Mouse (Mus musculus) CH12.LX (cell line): Measurements from ENCODE around the gene Ccr10. TPM values are rescaled to one million over a fixed set of nuclear protein-coding genes. Genes with fewer than 3 reads are reported as not detected.

Experiments
- DNase-seq: peaks from one replicate; pipeline ENCODE4 v3.0.0-alpha.2; 2013; ENCODE audit errors: extremely low read depth
- H3K27ac ChIP-seq: 2 replicates; pipeline ENCODE4 v1.5.1; 2012; ENCODE audit warnings: low read depth, mild to moderate bottlenecking, control low read depth, moderate library complexity; ENCODE audit not compliant: insufficient read depth
- H3K27me3 ChIP-seq: replicated peaks from 2 replicates; pipeline ENCODE3; 2012; ENCODE audit warnings: inconsistent platforms
- H3K36me3 ChIP-seq, 2 experiments: replicated peaks in 1 of 2; 2 replicates each; pipeline versions ENCODE3 to v1.6.1; 2012; ENCODE audit warnings: inconsistent platforms in 1 of 2, low read length in 1 of 2, mild to moderate bottlenecking in 1 of 2, mixed read lengths in 1 of 2, moderate library complexity in 1 of 2; ENCODE audit not compliant: control insufficient read depth in 1 of 2, insufficient read depth in 1 of 2
- H3K4me1 ChIP-seq, 2 experiments: 2 replicates each; pipeline ENCODE4 v1.6.1; 2012; ENCODE audit warnings: inconsistent platforms in 1 of 2, moderate library complexity in 1 of 2; ENCODE audit not compliant: insufficient read depth in 2 of 2, control insufficient read depth in 1 of 2
- H3K4me2 ChIP-seq: 2 replicates; pipeline ENCODE4 v1.6.1; 2012; ENCODE audit warnings: low read depth, mild to moderate bottlenecking, control low read depth; ENCODE audit not compliant: poor library complexity, insufficient read depth, severe bottlenecking
- H3K4me3 ChIP-seq, 3 experiments: fragments of 150-350 bp in 1 of 3; sonication (generic) in 1 of 3; replicated peaks in 1 of 3; 2 replicates each; pipeline versions ENCODE3 to v1.5.1; 2011 to 2012; ENCODE audit warnings: low read depth in 2 of 3, low read length in 2 of 3, mild to moderate bottlenecking in 2 of 3, moderate library complexity in 2 of 3, control low read depth in 1 of 3, improper control_type of control experiment in 1 of 3, inconsistent platforms in 1 of 3, mixed read lengths in 1 of 3; ENCODE audit not compliant: poor library complexity in 1 of 3
- H3K79me2 ChIP-seq: replicated peaks from 2 replicates; pipeline ENCODE4 v1.6.1; 2012; ENCODE audit warnings: mild to moderate bottlenecking, moderate library complexity; ENCODE audit not compliant: control insufficient read depth, poor library complexity, insufficient read depth, severe bottlenecking; ENCODE audit errors: extremely low read depth
- H3K9ac ChIP-seq: 2 replicates; pipeline ENCODE4 v1.6.1; 2012; ENCODE audit warnings: low read depth, mild to moderate bottlenecking, control low read depth, moderate library complexity; ENCODE audit not compliant: insufficient read depth
- H3K9me3 ChIP-seq: replicated peaks from 2 replicates; pipeline ENCODE3; 2012; ENCODE audit warnings: low read length, inconsistent platforms, mixed read lengths
- CHD2 ChIP-seq: IDR thresholded peaks from 2 replicates; pipeline ENCODE4 v1.6.1; 2011; ENCODE audit warnings: low read length, improper control_type of control experiment
- CTCF ChIP-seq, 2 experiments: IDR thresholded peaks in 1 of 2; conservative IDR thresholded peaks in 1 of 2; 2 replicates each; pipeline ENCODE4 v1.5.1; 2011 to 2012; ENCODE audit warnings: low read depth in 2 of 2, low read length in 2 of 2, improper control_type of control experiment in 1 of 2, inconsistent platforms in 1 of 2, mild to moderate bottlenecking in 1 of 2, moderate library complexity in 1 of 2
- ELF1 ChIP-seq: IDR thresholded peaks from 2 replicates; pipeline ENCODE4 v1.6.1; 2014; ENCODE audit warnings: low read depth, mild to moderate bottlenecking, inconsistent platforms, low read length, improper control_type of control experiment
- EP300 ChIP-seq: IDR thresholded peaks from 2 replicates; pipeline ENCODE4 v1.6.1; 2011; ENCODE audit warnings: low read length, improper control_type of control experiment
- ETS1 ChIP-seq: conservative IDR thresholded peaks from 2 replicates; pipeline ENCODE4 v1.6.1; 2012; ENCODE audit warnings: low read depth, mild to moderate bottlenecking, inconsistent platforms, low read length, improper control_type of control experiment, moderate library complexity
- GABPA ChIP-seq: IDR thresholded peaks from 2 replicates; pipeline ENCODE4 v1.6.1; 2012; ENCODE audit warnings: low read depth, low read length, improper control_type of control experiment, inconsistent platforms; ENCODE audit not compliant: insufficient replicate concordance
- IRF4 ChIP-seq: IDR thresholded peaks from 2 replicates; pipeline ENCODE4 v1.6.1; 2014; ENCODE audit warnings: low read depth, mild to moderate bottlenecking, inconsistent platforms, low read length, improper control_type of control experiment
- KAT2A ChIP-seq: IDR thresholded peaks from 2 replicates; pipeline ENCODE4 v1.6.1; 2012; ENCODE audit warnings: low read length, improper control_type of control experiment, inconsistent platforms; ENCODE audit not compliant: insufficient replicate concordance
- MAX ChIP-seq: IDR thresholded peaks from 2 replicates; pipeline ENCODE4 v1.6.1; 2011; ENCODE audit warnings: low read length, improper control_type of control experiment
- MAZ ChIP-seq: IDR thresholded peaks from 2 replicates; pipeline ENCODE4 v1.6.1; 2012; ENCODE audit warnings: low read depth, mild to moderate bottlenecking, inconsistent platforms, low read length, improper control_type of control experiment, moderate library complexity
- MEF2A ChIP-seq: IDR thresholded peaks from 2 replicates; pipeline ENCODE4 v1.6.1; 2014; ENCODE audit warnings: low read depth, mild to moderate bottlenecking, inconsistent platforms, low read length, improper control_type of control experiment, borderline replicate concordance
- MXI1 ChIP-seq: IDR thresholded peaks from 2 replicates; pipeline ENCODE4 v1.6.1; 2011; ENCODE audit warnings: mild to moderate bottlenecking, low read depth, low read length, improper control_type of control experiment
- NELFE ChIP-seq: IDR thresholded peaks from 2 replicates; pipeline ENCODE4 v1.6.1; 2011; ENCODE audit warnings: low read depth, low read length, improper control_type of control experiment
- PAX5 ChIP-seq: IDR thresholded peaks from 2 replicates; pipeline ENCODE4 v1.6.1; 2012; ENCODE audit warnings: low read length, inconsistent platforms, mixed read lengths
- POLR2A ChIP-seq: IDR thresholded peaks from 2 replicates; pipeline ENCODE4 v1.6.1; 2011; ENCODE audit warnings: low read depth, mild to moderate bottlenecking, improper control_type of control experiment, low read length
- POLR2AphosphoS2 ChIP-seq: IDR thresholded peaks from 2 replicates; pipeline ENCODE4 v1.6.1; 2011; ENCODE audit warnings: low read depth, low read length, improper control_type of control experiment
- SIN3A ChIP-seq: IDR thresholded peaks from 2 replicates; pipeline ENCODE4 v1.6.1; 2012; ENCODE audit warnings: low read length, improper control_type of control experiment, inconsistent platforms
- SMC3 ChIP-seq: IDR thresholded peaks from 2 replicates; pipeline ENCODE4 v1.6.1; 2011; ENCODE audit warnings: low read depth, low read length, improper control_type of control experiment
- UBTF ChIP-seq: IDR thresholded peaks from 2 replicates; pipeline ENCODE4 v1.6.1; 2012; ENCODE audit warnings: low read depth, mild to moderate bottlenecking, inconsistent platforms, low read length, improper control_type of control experiment, moderate library complexity
- ZC3H11A ChIP-seq: IDR thresholded peaks from 2 replicates; pipeline ENCODE4 v1.6.1; 2012; ENCODE audit warnings: low read depth, mild to moderate bottlenecking, inconsistent platforms, low read length, improper control_type of control experiment
- ZNF384 ChIP-seq: IDR thresholded peaks from 2 replicates; pipeline ENCODE4 v1.6.1; 2012; ENCODE audit warnings: low read depth, low read length, improper control_type of control experiment, inconsistent platforms
- dilution Hi-C: fragments of 300-500 bp; cut with MboI; formaldehyde crosslinking; loops from 2 replicates; pipeline ENCODE4 v1.14.3; 2020; ENCODE audit warnings: low sequenced_read_pairs; ENCODE audit not compliant: extremely low pct_unique_long_range_greater_than_20kb, extremely low pct_ligation_motif_present
- in situ Hi-C: fragments of 300-500 bp; cut with MboI; formaldehyde crosslinking; loops from 3 replicates; pipeline ENCODE4 v1.14.3; 2019; ENCODE audit warnings: low sequenced_read_pairs, low pct_ligation_motif_present, low pct_unique_long_range_greater_than_20kb, mixed read lengths
- polyA plus RNA-seq: library from polyadenylated mRNA; unstranded; fragments of >175 nt; gene quantifications from 2 replicates; pipeline ENCODE4 v1.2.1, GENCODE M21; 2012; ENCODE audit warnings: low read depth; ENCODE audit not compliant: insufficient read length
- total RNA-seq, 2 experiments: library from RNA; depleted of rRNA; stranded (reverse); fragments of 300-350 nt in 1 of 2; fragments of >200 nt in 1 of 2; gene quantifications; 2 replicates each; pipeline ENCODE4 v1.2.3; 2012 to 2014

Gene Ccr10
- total and polyA plus RNA-seq, 3 experiments: 12.3 to 29.6 (median 17.2) TPM

- Histone ChIP-seq H3K27ac (no peak overlapping the region), H3K9me3 (no peaks in the 10 kb centered on the region), H3K4me3 (no peak overlapping the region)
- in situ Hi-C loops: no loop called here
- TF ChIP-seq NELFE (no peak), POLR2A (no peak), GABPA (no peak), CHD2 (no peak), MEF2A (no peak), KAT2A (no peak), IRF4 (no peak), UBTF (no peak), CTCF (conservative IDR thresholded peaks at IDR 0.05 in 1 of 2, IDR thresholded peaks at IDR 0.05 in 1 of 2; ENCODE audit: low read depth in 2 of 2, low read length in 2 of 2) (no peak), ZC3H11A (no peak), MAZ (no peak), PAX5 (no peak), EP300 (no peak), POLR2AphosphoS2 (no peak)
- TF ChIP-seq, all 38 proteins: peak for 0
- no peaks in the 10 kb centered on the region for H3K27me3 ChIP-seq
- no peak for DNase-seq
- peaks cover 0 to 2% of the 10 kb centered on the region in 2 experiments; a peak in 1 of 4 replicates for H3K4me1 ChIP-seq
- no peak overlapping the region for H3K4me2 ChIP-seq
- H3K79me2 ChIP-seq: no peaks in the 10 kb centered on the region
- dilution Hi-C loops: no loop called here
- no peak overlapping the region for H3K9ac ChIP-seq
- peaks cover 68 to 85% of the 10 kb centered on the region in 2 experiments for H3K36me3 ChIP-seq
Measured at GRCm38 (mm10) chr11:101163476-101164350, 11.5 kb downstream of the Ccr10 start.

- H3K4me3 ChIP-seq: no peak overlapping the region
- H3K9me3 ChIP-seq: no peaks in the 10 kb centered on the region
- no peaks in the 10 kb centered on the region for H3K79me2 ChIP-seq
- H3K4me2 ChIP-seq: no peak overlapping the region
- dilution Hi-C loops (no loop called here), in situ Hi-C loops (no loop called here)
- no peak for DNase-seq
- H3K9ac ChIP-seq: no peak overlapping the region
- peaks cover 0 to under 1% of the 10 kb centered on the region in 2 experiments; a peak in 1 of 4 replicates for H3K4me1 ChIP-seq
- H3K27ac ChIP-seq: no peak overlapping the region
- H3K27me3 ChIP-seq: no peaks in the 10 kb centered on the region
- TF ChIP-seq ETS1 (no peak), SMC3 (no peak), IRF4 (no peak), UBTF (no peak), MXI1 (no peak), GABPA (no peak), SIN3A (no peak), POLR2AphosphoS2 (no peak), ELF1 (no peak), CTCF (conservative IDR thresholded peaks at IDR 0.05 in 1 of 2, IDR thresholded peaks at IDR 0.05 in 1 of 2; ENCODE audit: low read depth in 2 of 2, low read length in 2 of 2) (no peak), ZNF384 (no peak), MAX (no peak)
- H3K36me3 ChIP-seq: peaks cover 65 to 88% of the 10 kb centered on the region in 2 experiments
Measured at GRCm38 (mm10) chr11:101162772-101163171, 12.5 kb downstream of the Ccr10 start.
